Mouse (Mus musculus) ES-Bruce4 (cell line): ENCODE measurements around the gene Olfr221.

Experiments used
- EP300 ChIP-seq: IDR thresholded peaks from 2 replicates; pipeline ENCODE4 v1.6.1; 2011; ENCODE audit warnings: low read depth, low read length; ENCODE audit not compliant: insufficient read depth
- POLR2A ChIP-seq: IDR thresholded peaks from one replicate; pipeline ENCODE4 v1.8.1; 2011; ENCODE audit warnings: low read length; ENCODE audit not compliant: insufficient read depth

DNA sequence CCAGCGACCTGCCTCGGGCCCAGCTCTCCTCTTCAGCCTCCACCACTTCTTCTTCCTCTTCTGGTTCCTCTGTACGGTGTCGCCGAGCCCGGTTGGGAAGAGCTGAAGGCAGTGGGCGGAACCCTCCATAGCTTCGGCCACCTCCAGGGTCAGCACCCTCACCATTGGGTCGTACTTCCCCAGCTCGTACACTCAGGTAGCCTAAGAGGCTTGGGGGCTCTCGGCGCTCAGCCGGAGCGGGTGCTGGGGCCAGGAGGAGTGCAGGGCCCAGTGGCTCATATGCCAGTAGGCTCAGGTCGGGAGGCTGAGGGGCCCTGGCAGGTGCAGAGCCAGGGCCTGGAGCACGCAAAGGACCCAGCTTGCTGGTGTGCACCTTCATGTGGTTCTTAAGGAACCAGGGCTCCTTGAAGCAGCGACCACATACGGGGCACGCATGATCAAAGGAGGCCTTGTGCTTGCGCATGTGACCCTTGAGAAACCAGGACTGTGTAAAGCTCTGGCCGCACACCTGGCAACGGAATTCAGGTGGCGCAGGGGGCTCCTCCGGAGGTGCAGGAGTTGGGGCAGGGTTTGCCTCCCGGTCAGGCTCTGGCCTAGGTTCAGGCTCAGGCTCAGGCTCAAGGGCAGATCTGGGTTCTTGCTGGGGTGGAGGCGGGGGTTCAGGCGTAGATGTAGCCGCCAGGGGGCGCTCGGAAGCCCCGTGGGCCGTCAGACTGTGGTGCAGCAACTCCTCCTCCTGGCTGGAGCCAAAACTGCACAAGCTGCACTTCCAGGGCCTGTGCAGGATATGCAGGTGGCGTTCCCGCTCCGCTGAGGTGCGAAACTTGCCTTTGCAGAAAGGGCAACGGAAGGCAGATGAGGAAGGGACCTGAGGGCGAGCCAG is 33.7 kb downstream of the Olfr221 start:
- TF ChIP-seq POLR2A (no peak), EP300 (peak; percentile 50; the same call in 1 of the 2 replicates)
